Mouse (Mus musculus) midbrain, embryonic 10.5 days (tissue): ENCODE results near the gene Slc22a17. TPM values are rescaled to one million over a fixed set of nuclear protein-coding genes. Genes with fewer than 3 reads are reported as not detected.
"Not testable (repeated sequence)": the region's sequence is repeated elsewhere in the genome, so short reads cannot be mapped to it uniquely, and the experiment has no call there.

Source experiments
- DNase-seq: peaks from one replicate; pipeline ENCODE4 v3.0.0-alpha.2; 2017; ENCODE audit warnings: low spot score
- H3K27ac ChIP-seq: fragments of 300-500 bp; sonication (generic); replicated peaks from 2 replicates; pipeline ENCODE4 v1.5.1; 2016; ENCODE audit warnings: mild to moderate bottlenecking
- H3K27me3 ChIP-seq: fragments of 300-500 bp; sonication (generic); 2 replicates; pipeline ENCODE4 v1.6.1; 2016; ENCODE audit warnings: low read depth, mild to moderate bottlenecking; ENCODE audit not compliant: poor library complexity, severe bottlenecking
- H3K36me3 ChIP-seq: fragments of 300-500 bp; sonication (generic); 2 replicates; pipeline ENCODE4 v1.6.1; 2016; ENCODE audit warnings: mild to moderate bottlenecking, moderate library complexity
- H3K4me1 ChIP-seq: fragments of 300-500 bp; sonication (generic); 2 replicates; pipeline ENCODE4 v1.6.1; 2016
- H3K4me3 ChIP-seq: fragments of 300-500 bp; sonication (generic); 2 replicates; pipeline ENCODE4 v1.5.1; 2016; ENCODE audit warnings: mild to moderate bottlenecking, moderate library complexity
- H3K9me3 ChIP-seq: fragments of 300-500 bp; sonication (generic); replicated peaks from 2 replicates; pipeline ENCODE4 v1.6.1; 2016; ENCODE audit warnings: mild to moderate bottlenecking
- WGBS: fragments of 180-500 bp; shearing (Covaris S2); methylation state at CpG from one replicate; pipeline ENCODE4 v1.1.7; 2016; 5-methylcytosine and 5-hydroxymethylcytosine counted together
- polyA plus RNA-seq: library from polyadenylated mRNA; unstranded; fragments of >200 nt; fragmentation: Nextera tagmentation; extraction: Ambion mirVana; gene quantifications from 2 replicates; pipeline ENCODE4 v1.2.1, GENCODE M21; 2016

Slc22a17 gene
- 42.0 and 52.0 TPM in 2 replicates for polyA plus RNA-seq

- WGBS: under 1% methylated on average over 28 of the region's 28 CpGs
- DNase-seq: peak; percentile 84
- Histone ChIP-seq H3K27ac (peak within 1 kb of the TSS; percentile 95), H3K4me1 (peaks cover 36% of the 10 kb centered on the region), H3K9me3 (no peaks in the 10 kb centered on the region), H3K27me3 (no peaks in the 10 kb centered on the region), H3K36me3 (peaks cover 63% of the 10 kb centered on the region), H3K4me3 (peak within 1 kb of the TSS; percentile 91)
These were observed at the start of gene Slc22a17 for GRCm38 (mm10) chr14:54912886-54913285. TSS of gene Slc22a17 (minus strand) at chr14:54913132.

GRCm38 (mm10) chr14:54962714-54963113 is 49.8 kb upstream of the Slc22a17 start:
- 89% methylated on average over 7 of the region's 7 CpGs for WGBS
- Histone ChIP-seq H3K4me3 (no peak overlapping the region), H3K27me3 (no peaks in the 10 kb centered on the region), H3K9me3 (no peaks in the 10 kb centered on the region), H3K36me3 (no peaks in the 10 kb centered on the region), H3K27ac (no peak overlapping the region), H3K4me1 (peaks cover 10% of the 10 kb centered on the region)
- no peak for DNase-seq

- Histone ChIP-seq H3K4me3 (no peak overlapping the region), H3K36me3 (no peaks in the 10 kb centered on the region), H3K27ac (no peak overlapping the region), H3K27me3 (no peaks in the 10 kb centered on the region), H3K4me1 (peaks cover 10% of the 10 kb centered on the region), H3K9me3 (no peaks in the 10 kb centered on the region)
- DNase-seq: no peak
- WGBS: 85% methylated on average over 5 of the region's 5 CpGs
These were observed 48.6 kb upstream of the Slc22a17 start for GRCm38 (mm10) chr14:54961487-54961886.

- Histone ChIP-seq H3K27ac (peak overlapping the region; percentile 52; the same call in 1 of the 2 replicates), H3K9me3 (no peaks in the 10 kb centered on the region), H3K4me3 (no peak overlapping the region), H3K27me3 (no peaks in the 10 kb centered on the region), H3K36me3 (no peaks in the 10 kb centered on the region), H3K4me1 (peaks cover 10% of the 10 kb centered on the region)
- DNase-seq: no peak
- 69% methylated on average over 10 of the region's 10 CpGs for WGBS
These were observed 47.8 kb upstream of the Slc22a17 start for GRCm38 (mm10) chr14:54960769-54961168.

GRCm38 (mm10) chr14:54959853-54960613 is 47.1 kb upstream of the Slc22a17 start:
- peak overlapping the region; percentile 57; the same call in 1 of the 2 replicates for H3K27ac ChIP-seq
- not testable (repeated sequence) for DNase-seq, H3K4me1 ChIP-seq, H3K27me3 ChIP-seq, H3K36me3 ChIP-seq, H3K4me3 ChIP-seq, H3K9me3 ChIP-seq
- 91% methylated on average over 12 of the region's 12 CpGs for WGBS

- Histone ChIP-seq H3K4me3 (no peak overlapping the region), H3K36me3 (no peaks in the 10 kb centered on the region), H3K27me3 (no peaks in the 10 kb centered on the region), H3K27ac (no peak overlapping the region), H3K9me3 (no peaks in the 10 kb centered on the region), H3K4me1 (peaks cover 10% of the 10 kb centered on the region)
- 82% methylated on average over 3 of the region's 3 CpGs for WGBS
- DNase-seq: no peak
These were observed 46.3 kb upstream of the Slc22a17 start for GRCm38 (mm10) chr14:54959197-54959596.

- 81% methylated on average over 4 of the region's 4 CpGs for WGBS
- Histone ChIP-seq H3K27ac (no peak overlapping the region), H3K36me3 (no peaks in the 10 kb centered on the region), H3K27me3 (no peaks in the 10 kb centered on the region), H3K9me3 (no peaks in the 10 kb centered on the region), H3K4me1 (peaks cover 10% of the 10 kb centered on the region), H3K4me3 (no peak overlapping the region)
- no peak for DNase-seq
These were observed 45.6 kb upstream of the Slc22a17 start for GRCm38 (mm10) chr14:54958503-54958902.

- Histone ChIP-seq H3K27ac (no peak overlapping the region), H3K9me3 (no peaks in the 10 kb centered on the region), H3K27me3 (no peaks in the 10 kb centered on the region), H3K4me3 (no peak overlapping the region), H3K36me3 (no peaks in the 10 kb centered on the region), H3K4me1 (peaks cover 10% of the 10 kb centered on the region)
- DNase-seq: no peak
- 86% methylated on average over 9 of the region's 9 CpGs for WGBS
These were observed 43.6 kb upstream of the Slc22a17 start for GRCm38 (mm10) chr14:54956533-54956932.

GRCm38 (mm10) chr14:54955481-54955880 is 42.5 kb upstream of the Slc22a17 start:
- 83% methylated on average over 3 of the region's 3 CpGs for WGBS
- no peak overlapping the region for H3K4me3 ChIP-seq
- DNase-seq: no peak
- H3K9me3 ChIP-seq: no peaks in the 10 kb centered on the region
- H3K27ac ChIP-seq: no peak overlapping the region
- no peaks in the 10 kb centered on the region for H3K36me3 ChIP-seq
- H3K27me3 ChIP-seq: no peaks in the 10 kb centered on the region
- peaks cover 3% of the 10 kb centered on the region for H3K4me1 ChIP-seq

- DNase-seq: no peak
- 85% methylated on average over 3 of the region's 3 CpGs for WGBS
These were observed 41.5 kb upstream of the Slc22a17 start for GRCm38 (mm10) chr14:54954474-54954873.

GRCm38 (mm10) chr14:54953664-54954206 is 40.8 kb upstream of the Slc22a17 start:
- Histone ChIP-seq H3K9me3 (no peaks in the 10 kb centered on the region), H3K4me1 (no peaks in the 10 kb centered on the region), H3K27ac (no peak overlapping the region), H3K4me3 (no peak overlapping the region), H3K36me3 (no peaks in the 10 kb centered on the region), H3K27me3 (peaks cover 8% of the 10 kb centered on the region; the same call in 1 of the 2 replicates)
- DNase-seq: no peak
- WGBS: 89% methylated on average over 8 of the region's 8 CpGs

More at GRCm38 (mm10) chr14:54954474-54954873, 41.5 kb upstream of the Slc22a17 start:
- Histone ChIP-seq H3K27ac (no peak overlapping the region), H3K36me3 (no peaks in the 10 kb centered on the region), H3K27me3 (peaks cover 4% of the 10 kb centered on the region; the same call in 1 of the 2 replicates), H3K4me3 (no peak overlapping the region), H3K4me1 (no peaks in the 10 kb centered on the region), H3K9me3 (no peaks in the 10 kb centered on the region)

GRCm38 (mm10) chr14:54951587-54951986 is 38.7 kb upstream of the Slc22a17 start:
- no peaks in the 10 kb centered on the region for H3K9me3 ChIP-seq
- no peak overlapping the region for H3K4me3 ChIP-seq
- no peaks in the 10 kb centered on the region for H3K36me3 ChIP-seq
- WGBS: 91% methylated on average over 6 of the region's 6 CpGs
- no peak overlapping the region for H3K27ac ChIP-seq
- H3K27me3 ChIP-seq: peaks cover 8% of the 10 kb centered on the region; the same call in 1 of the 2 replicates
- DNase-seq: no peak
- H3K4me1 ChIP-seq: no peaks in the 10 kb centered on the region

- H3K4me3 ChIP-seq: no peak overlapping the region
- H3K36me3 ChIP-seq: no peaks in the 10 kb centered on the region
- H3K4me1 ChIP-seq: no peaks in the 10 kb centered on the region
- H3K27me3 ChIP-seq: peaks cover 8% of the 10 kb centered on the region; the same call in 1 of the 2 replicates
- no peak for DNase-seq
- H3K27ac ChIP-seq: no peak overlapping the region
- H3K9me3 ChIP-seq: no peaks in the 10 kb centered on the region
- 66% methylated on average over 12 of the region's 12 CpGs for WGBS
These were observed 37.6 kb upstream of the Slc22a17 start for GRCm38 (mm10) chr14:54950493-54950892.
